Mouse (Mus musculus): Measurements from ENCODE around the gene Fam72a.

DNA sequence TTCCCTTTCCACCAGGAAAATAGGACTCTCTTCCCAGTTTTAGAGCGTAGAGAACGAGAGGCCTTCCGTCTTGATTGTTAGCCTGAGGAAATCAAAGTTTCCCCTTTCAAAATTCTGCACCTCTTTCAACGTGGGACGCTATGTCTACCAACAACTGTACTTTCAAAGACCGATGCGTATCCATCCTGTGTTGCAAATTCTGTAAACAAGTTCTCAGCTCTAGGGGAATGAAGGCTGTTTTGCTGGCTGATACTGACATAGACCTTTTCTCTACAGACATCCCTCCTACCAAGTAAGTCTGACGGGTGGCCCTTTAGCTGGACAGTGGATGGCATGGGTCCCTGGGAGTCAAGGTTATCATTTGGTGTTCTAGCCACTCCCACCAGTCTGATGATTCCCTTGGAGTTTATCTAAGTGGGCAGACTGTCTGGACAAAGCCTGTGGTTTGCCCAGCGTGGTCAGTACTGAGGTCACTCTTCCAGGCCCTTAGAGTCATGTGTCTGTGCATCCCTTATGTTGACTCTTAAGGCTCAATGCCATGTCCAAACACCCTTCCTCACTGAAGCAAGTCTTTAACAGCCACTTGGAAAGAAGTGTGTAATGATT, 961 bp downstream of the Fam72a start:
- no peak for TF ChIP-seq CTCF (IDR thresholded peaks at IDR 0.05; ENCODE audit: low read depth)
- TF ChIP-seq EP300 (IDR thresholded peaks at IDR 0.05; ENCODE audit: low read depth): no peak

All from liver, embryonic 14.5 days (tissue).